Mouse (Mus musculus) pancreas, adult 10 weeks (tissue): ENCODE measurements around the gene Stx7. TPM values are rescaled to one million over a fixed set of nuclear protein-coding genes. Genes with fewer than 3 reads are reported as not detected.

Experiments
- polyA plus RNA-seq: library from polyadenylated mRNA; stranded (reverse); fragments of 350-450 nt; fragmentation: Illumina TruSeq; extraction: RNeasy Lipid Tissue Mini Kit (QIAGEN cat#74804); gene quantifications from one replicate; pipeline ENCODE4 v1.2.3, GENCODE M21; 2015; ENCODE audit warnings: low read depth, low replicate concordance; ENCODE audit not compliant: insufficient read depth

Gene Stx7
- polyA plus RNA-seq: 11.3 TPM

GRCm38 (mm10) chr10:24149135-24149781 lies at the start of gene Stx7:
Gene Stx7, plus strand, starts transcription at chr10:24149302.

GRCm38 (mm10) chr10:24101812-24102211 lies 47.3 kb upstream of the Stx7 start, which contains the start of gene Taar8c:
Gene Taar8c, minus strand, starts transcription at chr10:24101912.

GRCm38 (mm10) chr10:24109434-24109833 lies 39.7 kb upstream of the Stx7 start, which contains the start of gene Taar9:
Gene Taar9, minus strand, starts transcription at chr10:24109534.

GRCm38 (mm10) chr10:24223449-24224143 lies 74.5 kb downstream of the Stx7 start, which contains the start of gene Moxd1:
Gene Moxd1, plus strand, starts transcription at chr10:24223517.

Other genes starting within 250 kb of the Stx7 start
- gene Taar1, start 228.9 kb upstream of the Stx7 start, polyA plus RNA-seq: not detected
- gene Taar2, start 210.7 kb upstream of the Stx7 start, polyA plus RNA-seq: not detected
- not detected for gene Taar3, start 199.7 kb upstream of the Stx7 start, polyA plus RNA-seq
- gene Taar4, start 188.8 kb upstream of the Stx7 start, polyA plus RNA-seq: not detected
- not detected for gene Taar5, start 178.6 kb upstream of the Stx7 start, polyA plus RNA-seq
- not detected for gene Taar6, start 163.7 kb upstream of the Stx7 start, polyA plus RNA-seq
- gene Taar7a, start 155.8 kb upstream of the Stx7 start, polyA plus RNA-seq: not detected
- gene Taar7b, start 149.4 kb upstream of the Stx7 start, polyA plus RNA-seq: not detected
- gene Taar7d, start 122.1 kb upstream of the Stx7 start, polyA plus RNA-seq: not detected
- gene Taar7e, start 111.7 kb upstream of the Stx7 start, polyA plus RNA-seq: not detected
- gene Taar7f, start 99.8 kb upstream of the Stx7 start, polyA plus RNA-seq: not detected
- gene Taar8a, start 72.8 kb upstream of the Stx7 start, polyA plus RNA-seq: not detected
- gene Taar8b, start 57.0 kb upstream of the Stx7 start, polyA plus RNA-seq: not detected
- gene Taar8c, start 47.4 kb upstream of the Stx7 start, polyA plus RNA-seq: not detected
- not detected for gene Taar9, start 39.8 kb upstream of the Stx7 start, polyA plus RNA-seq
- not detected for gene Moxd1, start 74.2 kb downstream of the Stx7 start, polyA plus RNA-seq